Comparison of ENCODE assay signal across 8 mouse cellular contexts in the genomic region with DNA sequence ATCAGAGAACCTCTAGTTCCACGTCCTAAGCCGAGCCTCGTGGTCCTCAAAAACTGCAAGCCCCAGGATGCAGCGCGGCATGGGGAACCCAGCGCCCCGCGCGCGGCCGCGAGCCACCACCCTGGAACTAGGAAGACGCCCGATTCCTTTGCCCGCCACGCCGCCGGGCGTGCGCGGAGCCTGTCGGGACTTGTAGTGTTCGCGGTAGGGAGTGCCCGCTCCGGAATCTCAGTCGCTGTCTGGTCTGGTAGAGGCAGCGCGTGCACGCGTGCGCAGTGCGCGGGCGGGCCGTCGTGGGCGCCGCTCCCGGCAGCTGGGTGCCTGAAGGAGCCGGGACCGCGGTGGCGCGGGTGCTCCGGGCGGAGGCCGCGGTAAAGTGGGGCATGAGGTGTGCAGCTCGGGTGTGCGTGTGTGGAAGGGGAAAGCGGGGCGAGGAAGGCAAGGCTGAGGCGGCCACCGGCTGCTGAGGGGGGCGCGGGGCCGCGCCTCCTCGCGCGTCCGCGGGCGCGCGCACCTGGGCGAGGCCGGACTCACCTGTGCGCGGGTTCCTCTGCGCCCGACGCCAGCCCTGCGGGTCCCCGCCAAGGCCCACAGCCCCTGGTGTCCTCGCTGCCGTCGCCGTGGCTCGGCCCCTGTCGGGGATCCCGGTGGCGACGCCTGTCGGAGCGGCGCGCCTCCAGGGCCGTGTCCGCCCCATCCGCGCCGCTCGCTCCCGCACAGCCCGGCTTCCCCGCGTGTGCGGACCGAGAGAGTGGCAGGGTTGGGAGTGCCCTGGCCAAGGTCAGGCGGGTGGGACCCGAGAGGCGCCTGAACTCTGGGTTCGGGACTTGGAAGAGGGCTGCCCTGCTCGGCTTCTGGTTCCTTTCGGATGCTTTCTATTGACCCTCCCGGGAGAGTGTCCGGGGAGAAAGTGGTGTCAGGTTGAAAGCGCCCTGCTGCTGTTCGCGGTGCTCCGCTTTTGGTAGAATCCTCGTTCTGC. TPM values are rescaled to one million over a fixed set of nuclear protein-coding genes. Genes with fewer than 3 reads are reported as not detected.
DNase-seq lines count a peak whose midpoint lies in the region; ATAC-seq and TF ChIP-seq lines count a peak whose summit lies in the region.

A gene (plus strand): TSS at position 144 of the 979 bp plus-strand sequence.

- H3K4me1 ChIP-seq in bone marrow, adult 2 months (ENCODE audit: control insufficient read depth, insufficient read depth, low read length) = no peaks in the 10 kb centered on the region
- H3K4me1 ChIP-seq in embryonic facial prominence, embryonic 15.5 days = peaks cover 22% of the 10 kb centered on the region
- peaks cover 12% of the 10 kb centered on the region; the same call in 1 of the 2 replicates for H3K4me1 ChIP-seq in heart, embryonic 10.5 days
- peaks cover 8% of the 10 kb centered on the region; the same call in 1 of the 2 replicates for H3K4me1 ChIP-seq in kidney, embryonic 14.5 days (ENCODE audit: control insufficient read depth, insufficient read depth, low read length)
- peaks cover 13% of the 10 kb centered on the region for H3K4me1 ChIP-seq in limb, embryonic 14.5 days (ENCODE audit: control insufficient read depth, insufficient read depth, low read length)
- H3K4me1 ChIP-seq in midbrain, embryonic 16.5 days (ENCODE audit: control insufficient read depth, insufficient read depth, low read length) = peaks cover 16% of the 10 kb centered on the region
- H3K4me1 ChIP-seq in spleen, adult 2 months (ENCODE audit: control insufficient read depth, insufficient read depth, insufficient read length) = no peaks in the 10 kb centered on the region; the same call in none of the 2 replicates

- H3K4me3 ChIP-seq in bone marrow, adult 2 months (replicated peaks; ENCODE audit: control insufficient read depth, low read depth, low read length) = peak within 1 kb of the TSS; percentile 94
- H3K4me3 ChIP-seq in embryonic facial prominence, embryonic 15.5 days (replicated peaks) = peak within 1 kb of the TSS; percentile 85
- H3K4me3 ChIP-seq in heart, embryonic 10.5 days = peak within 1 kb of the TSS; percentile 91
- peak within 1 kb of the TSS; percentile 56 for H3K4me3 ChIP-seq in kidney, embryonic 14.5 days (ENCODE audit: low read length)
- peak within 1 kb of the TSS; percentile 78 for H3K4me3 ChIP-seq in limb, embryonic 14.5 days (replicated peaks; ENCODE audit: low read length)
- H3K4me3 ChIP-seq in midbrain, embryonic 16.5 days (ENCODE audit: low read depth, low read length) = peak within 1 kb of the TSS; percentile 89
- peak within 1 kb of the TSS; percentile 97 for H3K4me3 ChIP-seq in spleen, adult 2 months (ENCODE audit: extremely low read depth, insufficient read depth, insufficient read length)

- peak within 1 kb of the TSS; percentile 79 for H3K27ac ChIP-seq in bone marrow, adult 2 months (ENCODE audit: control insufficient read depth, insufficient read depth, low read depth, low read length, poor library complexity)
- peak within 1 kb of the TSS; percentile 79 for H3K27ac ChIP-seq in embryonic facial prominence, embryonic 15.5 days (replicated peaks)
- peak within 1 kb of the TSS; percentile 97 for H3K27ac ChIP-seq in heart, embryonic 10.5 days
- peak within 1 kb of the TSS; percentile 83 for H3K27ac ChIP-seq in kidney, embryonic 14.5 days (ENCODE audit: low read depth, low read length)
- H3K27ac ChIP-seq in limb, embryonic 14.5 days (replicated peaks; ENCODE audit: low read depth, low read length) = peak within 1 kb of the TSS; percentile 63; the same call in 1 of the 2 replicates
- H3K27ac ChIP-seq in midbrain, embryonic 16.5 days (ENCODE audit: low read length) = peak within 1 kb of the TSS; percentile 94
- peak within 1 kb of the TSS; percentile 91 for H3K27ac ChIP-seq in spleen, adult 2 months (ENCODE audit: insufficient read depth, low read length)

- WGBS in bone marrow, adult 2 months = under 1% methylated on average over 111 of the region's 114 CpGs
- WGBS in embryonic facial prominence, embryonic 15.5 days = under 1% methylated on average over 108 of the region's 114 CpGs
- WGBS in heart, embryonic 10.5 days = under 1% methylated on average over 114 of the region's 114 CpGs
- under 1% methylated on average over 101 of the region's 114 CpGs for WGBS in kidney, embryonic 14.5 days
- under 1% methylated on average over 65 of the region's 114 CpGs for WGBS in limb, embryonic 14.5 days
- WGBS in midbrain, embryonic 16.5 days = under 1% methylated on average over 86 of the region's 114 CpGs
- under 1% methylated on average over 109 of the region's 114 CpGs for WGBS in spleen, adult 2 months

- H3K36me3 ChIP-seq in embryonic facial prominence, embryonic 15.5 days = no peaks in the 10 kb centered on the region
- no peaks in the 10 kb centered on the region for H3K36me3 ChIP-seq in heart, embryonic 10.5 days
- H3K36me3 ChIP-seq in kidney, embryonic 14.5 days (ENCODE audit: control insufficient read depth, insufficient read depth, low read length) = no peaks in the 10 kb centered on the region
- H3K36me3 ChIP-seq in limb, embryonic 14.5 days (ENCODE audit: control insufficient read depth, insufficient read depth, low read length) = no peaks in the 10 kb centered on the region
- H3K36me3 ChIP-seq in midbrain, embryonic 16.5 days (ENCODE audit: control insufficient read depth, insufficient read depth, low read length) = no peaks in the 10 kb centered on the region
- H3K36me3 ChIP-seq in spleen, adult 2 months (ENCODE audit: control insufficient read depth, insufficient read depth, low read length) = no peaks in the 10 kb centered on the region

- peak; percentile 93 for DNase-seq in 3T3-L1 (ENCODE audit: low read depth, low spot score)
- peak; percentile 98 for DNase-seq in heart, embryonic 10.5 days (ENCODE audit: low spot score)
- DNase-seq in limb, embryonic 14.5 days (ENCODE audit: low spot score) = peak; percentile 98
- DNase-seq in spleen, adult 2 months (ENCODE audit: low read depth in 1 of 2, low spot score in 2 of 2) = peak; percentile 91 to 96

- TF ChIP-seq CTCF in bone marrow, adult 2 months (IDR thresholded peaks at IDR 0.05; ENCODE audit: control insufficient read depth, insufficient read depth, low read length) = no peak
- no peak for TF ChIP-seq CTCF in spleen, adult 2 months (IDR thresholded peaks at IDR 0.05; ENCODE audit: extremely low read depth, insufficient read depth, insufficient read length, insufficient replicate concordance)

- peak; percentile 57; the same call in 1 of the 2 replicates for TF ChIP-seq POLR2A in bone marrow, adult 2 months (IDR thresholded peaks at IDR 0.05; ENCODE audit: borderline replicate concordance, control insufficient read depth, low read depth, low read length)
- peak; percentile 88 for TF ChIP-seq POLR2A in limb, embryonic 14.5 days (IDR thresholded peaks at IDR 0.05; ENCODE audit: borderline replicate concordance, extremely low read depth, insufficient read depth, insufficient read length)
- TF ChIP-seq POLR2A in spleen, adult 2 months (IDR thresholded peaks at IDR 0.05; ENCODE audit: low read depth, low read length) = peak; percentile 70

- ATAC-seq in embryonic facial prominence, embryonic 15.5 days (ENCODE audit: insufficient number of reproducible peaks, low FRiP score, low TSS enrichment, low read depth) = peak; percentile 99
- peak; percentile 98 for ATAC-seq in kidney, embryonic 14.5 days (ENCODE audit: low FRiP score, low TSS enrichment)
- peak; percentile 94 for ATAC-seq in limb, embryonic 14.5 days (ENCODE audit: low FRiP score, low read depth)
- peak; percentile 99 for ATAC-seq in midbrain, embryonic 16.5 days

- peak within 1 kb of the TSS; percentile 81 for H3K9ac ChIP-seq in embryonic facial prominence, embryonic 15.5 days
- peak within 1 kb of the TSS; percentile 91 for H3K9ac ChIP-seq in kidney, embryonic 14.5 days (ENCODE audit: low read depth, low read length)
- peak within 1 kb of the TSS; percentile 83 for H3K9ac ChIP-seq in limb, embryonic 14.5 days (ENCODE audit: low read depth, low read length, severe bottlenecking)
- H3K9ac ChIP-seq in midbrain, embryonic 16.5 days (ENCODE audit: low read depth, low read length) = peak within 1 kb of the TSS; percentile 90

- no peaks in the 10 kb centered on the region for H3K9me3 ChIP-seq in embryonic facial prominence, embryonic 15.5 days (replicated peaks)
- no peaks in the 10 kb centered on the region for H3K9me3 ChIP-seq in heart, embryonic 10.5 days
- no peaks in the 10 kb centered on the region for H3K9me3 ChIP-seq in kidney, embryonic 14.5 days (ENCODE audit: control insufficient read depth, low read length)
- no peaks in the 10 kb centered on the region for H3K9me3 ChIP-seq in limb, embryonic 14.5 days (ENCODE audit: control insufficient read depth, low read length)
- no peaks in the 10 kb centered on the region for H3K9me3 ChIP-seq in midbrain, embryonic 16.5 days (replicated peaks; ENCODE audit: control insufficient read depth, low read length, poor library complexity, severe bottlenecking)

- peak within 1 kb of the TSS; percentile 59 for H3K4me2 ChIP-seq in embryonic facial prominence, embryonic 15.5 days (replicated peaks)
- peak within 1 kb of the TSS; percentile 46 for H3K4me2 ChIP-seq in kidney, embryonic 14.5 days (replicated peaks; ENCODE audit: low read depth, low read length)
- peak within 1 kb of the TSS; percentile 65 for H3K4me2 ChIP-seq in limb, embryonic 14.5 days (replicated peaks; ENCODE audit: low read depth, low read length, severe bottlenecking)
- peak within 1 kb of the TSS; percentile 72 for H3K4me2 ChIP-seq in midbrain, embryonic 16.5 days (ENCODE audit: low read length)

- H3K27me3 ChIP-seq in embryonic facial prominence, embryonic 15.5 days = no peaks in the 10 kb centered on the region
- peaks cover 13% of the 10 kb centered on the region for H3K27me3 ChIP-seq in heart, embryonic 10.5 days (ENCODE audit: insufficient read depth, poor library complexity, severe bottlenecking)
- peaks cover 4% of the 10 kb centered on the region; the same call in 1 of the 2 replicates for H3K27me3 ChIP-seq in kidney, embryonic 14.5 days (ENCODE audit: control insufficient read depth, insufficient read depth, low read length)
- H3K27me3 ChIP-seq in limb, embryonic 14.5 days (ENCODE audit: control insufficient read depth, insufficient read depth, low read length) = no peaks in the 10 kb centered on the region
- no peaks in the 10 kb centered on the region; the same call in 1 of the 2 replicates for H3K27me3 ChIP-seq in midbrain, embryonic 16.5 days (ENCODE audit: control insufficient read depth, insufficient read depth, low read depth, low read length)
- H3K27me3 ChIP-seq in spleen, adult 2 months (ENCODE audit: control insufficient read depth, insufficient read depth, low read length) = no peaks in the 10 kb centered on the region

RNA-seq across cellular contexts. Expression of the gene that starts here (rescaled TPM):
- polyA plus RNA-seq in bone marrow, adult 2 months (2011; ENCODE audit: insufficient read depth, insufficient read length, low replicate concordance, missing spikeins) = 3.5 and 13.4 TPM in 2 replicates
- polyA plus RNA-seq in embryonic facial prominence, embryonic 15.5 days (2015; fragmentation: Nextera tagmentation; extraction: Ambion mirVana) = 52.9 and 53.4 TPM in 2 replicates
- 44.4 and 55.3 TPM in 2 replicates for polyA plus RNA-seq in heart, embryonic 10.5 days (2016; fragmentation: Nextera tagmentation; extraction: Ambion mirVana)
- 36.7 and 72.9 TPM in 2 replicates for polyA plus RNA-seq in kidney, embryonic 14.5 days (2014; fragmentation: Nextera tagmentation; extraction: Ambion mirVana)
- polyA plus RNA-seq in limb, embryonic 14.5 days (2012; rRNA removed) = 47.9 and 53.5 TPM in 2 replicates
- 34.1 and 34.8 TPM in 2 replicates for polyA plus RNA-seq in limb, embryonic 14.5 days (2014; fragmentation: Nextera tagmentation; extraction: Ambion mirVana)
- 66.1 and 72.3 TPM in 2 replicates for polyA plus RNA-seq in midbrain, embryonic 16.5 days (2015; fragmentation: Nextera tagmentation; extraction: Ambion mirVana)
- polyA plus RNA-seq in spleen, adult 2 months (2012; rRNA removed) = 22.4 and 22.5 TPM in 2 replicates

Comparison
In these comparisons a context has a peak if more than half of its experiments do, and no peak if none do; other contexts are left out.
1. Peak in every context shown above with its lines: DNase-seq, ATAC-seq, H3K4me3 ChIP-seq and H3K27ac ChIP-seq.